Mouse (Mus musculus) heart, postnatal 10 days (tissue): Measurements from ENCODE around the gene Mfsd7a. TPM values are rescaled to one million over a fixed set of nuclear protein-coding genes. Genes with fewer than 3 reads are reported as not detected.

Experiments used
- DNase-seq, 2 experiments: peaks; one replicate each; pipeline ENCODE4 v3.0.0; 2021
- intact Hi-C: fragments of 180-260 bp; cut with DNase I; formaldehyde crosslinking; loops from one replicate; pipeline ENCODE4 v1.15.1; 2025
- total RNA-seq, 2 experiments: library from RNA; stranded (reverse); gene quantifications; 2 replicates each; pipeline ENCODE4 v1.2.3; 2021

Mfsd7a gene
- total RNA-seq, 2 experiments from 2014 or later = 0.77 to 1.3 TPM

DNA sequence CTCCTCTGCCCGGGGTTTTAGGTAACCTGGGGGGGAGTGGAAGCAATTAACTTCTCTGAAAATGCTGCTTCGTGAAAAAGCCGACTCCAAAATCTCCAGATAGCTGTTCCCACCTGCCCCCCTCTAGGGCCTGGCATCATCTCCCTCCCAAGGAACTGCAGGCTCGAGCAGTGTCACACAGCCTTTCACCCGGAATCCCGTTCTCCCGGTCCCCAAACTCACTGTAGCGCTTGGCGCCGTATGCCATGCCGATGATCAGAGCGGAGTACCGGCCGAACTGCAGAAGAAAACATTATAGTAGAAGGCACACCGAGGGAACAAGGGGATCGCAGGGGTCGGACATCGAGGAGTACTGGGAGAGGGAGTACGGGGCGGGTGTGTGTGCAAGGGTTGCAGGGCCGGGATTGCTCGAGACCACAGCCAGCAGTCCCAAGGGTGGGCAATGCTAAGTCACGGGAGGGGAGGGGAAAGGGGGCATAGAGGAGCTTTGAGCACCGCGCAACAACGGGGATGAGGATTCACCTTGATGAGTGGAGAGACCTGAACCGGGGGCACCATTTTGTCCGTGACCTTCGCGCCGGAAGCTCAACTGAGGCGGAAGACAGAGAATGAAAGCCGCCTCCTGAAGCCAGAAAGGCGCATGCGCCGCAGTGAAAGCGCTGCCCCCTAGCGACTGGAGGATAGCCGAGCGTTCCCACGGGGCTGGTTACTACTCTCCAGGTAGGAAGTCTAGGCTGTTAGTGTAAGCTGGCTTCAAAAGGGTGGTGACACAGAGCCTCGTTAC is 14.7 kb downstream of the Mfsd7a start, which contains the start of gene Atp5k:
Gene Atp5k, minus strand, starts transcription at position 645 of the 784 bp plus-strand sequence.
- intact Hi-C loops = loop anchor here (2.0 to 5.0 kb wide), 2 partner anchors 27 to 233 kb away; partner anchors contain the start of genes Dgkq and Pcgf3

GRCm38 (mm10) chr5:108431196-108431595 is 17.5 kb downstream of the Mfsd7a start:
- DNase-seq = no peak
- intact Hi-C loops = loop anchor here (5.0 kb wide), 1 partner anchor 236 kb away; the partner anchor contains the start of gene Dgkq

More for the DNA sequence above, 14.7 kb downstream of the Mfsd7a start, which contains the start of gene Atp5k:
- peak; percentile 94 to 97 for DNase-seq

- DNase-seq = peak; percentile 64 to 76
- intact Hi-C loops = loop anchor here (2.0 to 5.0 kb wide), 3 partner anchors 140 to 300 kb away; no protein-coding TSS in a partner anchor
These were observed 21.5 kb downstream of the Mfsd7a start for GRCm38 (mm10) chr5:108427186-108427585.

- no peak for DNase-seq
- intact Hi-C loops = no loop called here
These were observed 25.3 kb downstream of the Mfsd7a start for GRCm38 (mm10) chr5:108423427-108423826.

GRCm38 (mm10) chr5:108422741-108423140 is 25.9 kb downstream of the Mfsd7a start:
- no peak for DNase-seq
- intact Hi-C loops = no loop called here

- intact Hi-C loops = no loop called here
- no peak for DNase-seq
These were observed 34.0 kb downstream of the Mfsd7a start for GRCm38 (mm10) chr5:108414711-108415110.

GRCm38 (mm10) chr5:108406977-108407376 is 41.7 kb downstream of the Mfsd7a start:
- no peak for DNase-seq
- intact Hi-C loops = no loop called here

GRCm38 (mm10) chr5:108405460-108405859 is 43.2 kb downstream of the Mfsd7a start:
- DNase-seq = no peak
- intact Hi-C loops = no loop called here

- DNase-seq = no peak
- intact Hi-C loops = no loop called here
These were observed 45.2 kb downstream of the Mfsd7a start for GRCm38 (mm10) chr5:108403453-108403852.

Other genes starting within 250 kb of the Mfsd7a start
- gene Dr1, start 180.0 kb downstream of the Mfsd7a start, total RNA-seq = 10 to 100 TPM; 23.8 to 24.2 TPM
- 1 to 10 TPM; 6.1 to 6.5 TPM for gene Pigg, start 136.3 kb downstream of the Mfsd7a start, total RNA-seq
- gene Gm42517, start 81.0 kb downstream of the Mfsd7a start, total RNA-seq = under 1 TPM; 0.45 to 0.55 TPM
- gene Pde6b, start 60.5 kb downstream of the Mfsd7a start, total RNA-seq = not detected
- gene Atp5k, start 14.4 kb downstream of the Mfsd7a start, total RNA-seq = 100 to 1,000 TPM; 857 to 862 TPM
- gene Pcgf3, start 12.3 kb upstream of the Mfsd7a start, total RNA-seq = 10 to 100 TPM; 46.2 to 54.8 TPM
- gene Cplx1, start 101.1 kb upstream of the Mfsd7a start, total RNA-seq = under 1 TPM in 1 of 2 experiments, not detected in 1; 0.38 TPM
- gene Gak, start 180.9 kb upstream of the Mfsd7a start, total RNA-seq = 10 to 100 TPM; 35.8 to 37.6 TPM
- 10 to 100 TPM; 10.2 to 10.3 TPM for gene Tmem175, start 180.9 kb upstream of the Mfsd7a start, total RNA-seq
- 10 to 100 TPM; 13.2 to 14.6 TPM for gene Idua, start 211.4 kb upstream of the Mfsd7a start, total RNA-seq
- gene Dgkq, start 220.8 kb upstream of the Mfsd7a start, total RNA-seq = 10 to 100 TPM; 12.8 to 13.4 TPM
- gene Slc26a1, start 226.7 kb upstream of the Mfsd7a start, total RNA-seq = under 1 TPM in 1 of 2 experiments, not detected in 1; 0.17 TPM
- gene Fgfrl1, start 243.5 kb upstream of the Mfsd7a start, total RNA-seq = 10 to 100 TPM; 18.0 to 24.2 TPM